8 mouse cellular contexts compared by ENCODE assay signal in the genomic region with DNA sequence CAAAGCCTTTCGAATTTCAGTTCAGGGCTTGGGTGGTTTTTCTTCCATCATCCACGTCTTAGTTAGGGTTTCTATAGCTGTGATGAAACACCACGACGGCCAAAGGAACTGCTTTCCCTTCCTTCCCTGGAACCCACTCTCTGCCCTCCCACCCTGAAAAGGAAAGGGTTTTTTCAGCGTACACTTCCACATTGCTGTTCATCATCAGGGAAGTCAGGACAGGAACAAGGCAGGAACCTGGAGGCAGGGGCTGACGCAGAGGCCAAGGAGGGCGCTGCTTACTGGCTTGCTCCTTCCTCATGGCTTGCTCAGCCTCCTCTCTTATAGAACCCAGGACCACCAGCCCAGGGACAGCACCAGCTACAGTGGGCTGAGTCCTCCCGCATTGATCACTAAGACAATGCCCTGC. TPM values are rescaled to one million over a fixed set of nuclear protein-coding genes. Genes with fewer than 3 reads are reported as not detected.
A peak's percentile ranks its signal among the peaks of the same experiment; 100 is the strongest.
DNase-seq lines count a peak whose midpoint lies in the region; ATAC-seq lines count a peak whose summit lies in the region.

No protein-coding gene starts in this region.

- DNase-seq in lung, postnatal 14 days: no peak
- no peak for DNase-seq in forebrain, embryonic 14.5 days (ENCODE audit: low spot score)
- DNase-seq in kidney, postnatal 10 days: peak; percentile 27
- DNase-seq in midbrain, embryonic 14.5 days: no peak
- no peak for DNase-seq in spleen, adult 18-20 months
- no peak for DNase-seq in right cerebral cortex, adult 2 months (ENCODE audit: low spot score in 2 of 2)

- peak overlapping the region; percentile 54 for H3K4me2 ChIP-seq in lung, embryonic 15.5 days
- peak overlapping the region; percentile 46 for H3K4me2 ChIP-seq in forebrain, embryonic 14.5 days (ENCODE audit: low read length)
- H3K4me2 ChIP-seq in midbrain, embryonic 14.5 days (ENCODE audit: low read length): peak overlapping the region; percentile 51

- H3K9ac ChIP-seq in lung, embryonic 15.5 days: peak overlapping the region; percentile 36; the same call in 1 of the 2 replicates
- peak overlapping the region; percentile 64 for H3K9ac ChIP-seq in forebrain, embryonic 14.5 days (ENCODE audit: low read length)
- H3K9ac ChIP-seq in midbrain, embryonic 14.5 days (replicated peaks; ENCODE audit: low read length): peak overlapping the region; percentile 54; the same call in 1 of the 2 replicates

- peak overlapping the region; percentile 41; the same call in 1 of the 2 replicates for H3K27ac ChIP-seq in lung, embryonic 15.5 days
- H3K27ac ChIP-seq in forebrain, embryonic 14.5 days (ENCODE audit: low read depth, low read length): 0 out of 2 replicates have a peak overlapping the region, but pooled peaks have one; percentile 74
- peak overlapping the region; percentile 76 for H3K27ac ChIP-seq in midbrain, embryonic 14.5 days (replicated peaks; ENCODE audit: low read depth, low read length)

- H3K36me3 ChIP-seq in lung, embryonic 15.5 days: no peaks in the 10 kb centered on the region
- no peaks in the 10 kb centered on the region for H3K36me3 ChIP-seq in forebrain, embryonic 14.5 days (ENCODE audit: control insufficient read depth, insufficient read depth, low read length)
- H3K36me3 ChIP-seq in midbrain, embryonic 14.5 days (ENCODE audit: control insufficient read depth, insufficient read depth, low read length): no peaks in the 10 kb centered on the region

- no peaks in the 10 kb centered on the region for H3K27me3 ChIP-seq in lung, embryonic 15.5 days
- no peaks in the 10 kb centered on the region for H3K27me3 ChIP-seq in forebrain, embryonic 14.5 days (replicated peaks; ENCODE audit: control insufficient read depth, insufficient read depth, low read length)
- H3K27me3 ChIP-seq in midbrain, embryonic 14.5 days (ENCODE audit: control insufficient read depth, insufficient read depth, low read length): no peaks in the 10 kb centered on the region

- 0 out of 2 replicates have a peak, but pooled peaks cover 7% of the 10 kb centered on the region for H3K4me1 ChIP-seq in lung, embryonic 15.5 days
- no peaks in the 10 kb centered on the region for H3K4me1 ChIP-seq in forebrain, embryonic 14.5 days (ENCODE audit: control insufficient read depth, insufficient read depth, low read length)
- peaks cover 8% of the 10 kb centered on the region; the same call in 1 of the 2 replicates for H3K4me1 ChIP-seq in midbrain, embryonic 14.5 days (ENCODE audit: control insufficient read depth, insufficient read depth, low read length)

- H3K4me3 ChIP-seq in lung, embryonic 15.5 days: peak overlapping the region; percentile 38
- H3K4me3 ChIP-seq in forebrain, embryonic 14.5 days (ENCODE audit: low read depth, low read length): peak overlapping the region; percentile 19; the same call in 1 of the 2 replicates
- H3K4me3 ChIP-seq in midbrain, embryonic 14.5 days (replicated peaks; ENCODE audit: low read depth, low read length): peak overlapping the region; percentile 19

- 42% methylated on average over 8 of the region's 8 CpGs for WGBS in lung, embryonic 15.5 days
- WGBS in forebrain, embryonic 14.5 days: 54% methylated on average over 8 of the region's 8 CpGs
- WGBS in midbrain, embryonic 14.5 days: 48% methylated on average over 8 of the region's 8 CpGs

- H3K9me3 ChIP-seq in lung, embryonic 15.5 days: no peaks in the 10 kb centered on the region
- H3K9me3 ChIP-seq in forebrain, embryonic 14.5 days (replicated peaks; ENCODE audit: control insufficient read depth, low read length): no peaks in the 10 kb centered on the region
- H3K9me3 ChIP-seq in midbrain, embryonic 14.5 days (ENCODE audit: control insufficient read depth, low read length): no peaks in the 10 kb centered on the region

- ATAC-seq in lung, embryonic 15.5 days (ENCODE audit: borderline replicate concordance, extremely low read depth, low FRiP score, low TSS enrichment): no peak
- peak; percentile 32 for ATAC-seq in forebrain, embryonic 14.5 days
- ATAC-seq in midbrain, embryonic 14.5 days (ENCODE audit: low FRiP score, low TSS enrichment): peak; percentile 38; the same call in 1 of the 2 replicates
- no peak for ATAC-seq in erythroid progenitor cell, adult 5-6 weeks (replicated peaks; ENCODE audit: low FRiP score, poor library complexity, severe bottlenecking)

RNA-seq across cellular contexts. Expression of a gene that starts 14.8 kb away (rescaled TPM):
- 10.3 and 10.8 TPM in 2 replicates for polyA plus RNA-seq in lung, embryonic 15.5 days (2015; fragmentation: Nextera tagmentation; extraction: Ambion mirVana)
- polyA plus RNA-seq in forebrain, embryonic 14.5 days (2014; fragmentation: Nextera tagmentation; extraction: Ambion mirVana): 0.17 and 0.51 TPM in 2 replicates
- 0.51 TPM in 2 replicates for polyA plus RNA-seq in midbrain, embryonic 14.5 days (2014; fragmentation: Nextera tagmentation; extraction: Ambion mirVana)
- total RNA-seq in erythroid progenitor cell, adult 5-6 weeks (2015; ENCODE audit: low replicate concordance): 21.6 and 24.3 TPM in 2 replicates
- 18.8 and 23.0 TPM in 2 replicates for total RNA-seq in erythroid progenitor cell, adult 5-6 weeks (2017; ENCODE audit: low replicate concordance)

RNA-seq across cellular contexts. Expression of a gene that starts 30.0 kb away (rescaled TPM):
- polyA plus RNA-seq in lung, embryonic 15.5 days (2015; fragmentation: Nextera tagmentation; extraction: Ambion mirVana): not detected in 2 replicates
- polyA plus RNA-seq in forebrain, embryonic 14.5 days (2014; fragmentation: Nextera tagmentation; extraction: Ambion mirVana): not detected in 2 replicates
- not detected in 2 replicates for polyA plus RNA-seq in midbrain, embryonic 14.5 days (2014; fragmentation: Nextera tagmentation; extraction: Ambion mirVana)
- not detected in 2 replicates for total RNA-seq in erythroid progenitor cell, adult 5-6 weeks (2015; ENCODE audit: low replicate concordance)
- not detected in 2 replicates for total RNA-seq in erythroid progenitor cell, adult 5-6 weeks (2017; ENCODE audit: low replicate concordance)

RNA-seq across cellular contexts. Expression of a gene that starts 30.1 kb away (rescaled TPM):
- 120 and 130 TPM in 2 replicates for polyA plus RNA-seq in lung, embryonic 15.5 days (2015; fragmentation: Nextera tagmentation; extraction: Ambion mirVana)
- 107 and 126 TPM in 2 replicates for polyA plus RNA-seq in forebrain, embryonic 14.5 days (2014; fragmentation: Nextera tagmentation; extraction: Ambion mirVana)
- 83.8 and 88.1 TPM in 2 replicates for polyA plus RNA-seq in midbrain, embryonic 14.5 days (2014; fragmentation: Nextera tagmentation; extraction: Ambion mirVana)
- 157 and 170 TPM in 2 replicates for total RNA-seq in erythroid progenitor cell, adult 5-6 weeks (2015; ENCODE audit: low replicate concordance)
- 196 and 437 TPM in 2 replicates for total RNA-seq in erythroid progenitor cell, adult 5-6 weeks (2017; ENCODE audit: low replicate concordance)

RNA-seq across cellular contexts. Expression of a gene that starts 34.9 kb away (rescaled TPM):
- 0.65 and 0.69 TPM in 2 replicates for polyA plus RNA-seq in lung, embryonic 15.5 days (2015; fragmentation: Nextera tagmentation; extraction: Ambion mirVana)
- 0.71 and 0.83 TPM in 2 replicates for polyA plus RNA-seq in forebrain, embryonic 14.5 days (2014; fragmentation: Nextera tagmentation; extraction: Ambion mirVana)
- polyA plus RNA-seq in midbrain, embryonic 14.5 days (2014; fragmentation: Nextera tagmentation; extraction: Ambion mirVana): 0.51 and 1.0 TPM in 2 replicates
- not detected in 2 replicates for total RNA-seq in erythroid progenitor cell, adult 5-6 weeks (2015; ENCODE audit: low replicate concordance)
- not detected in 2 replicates for total RNA-seq in erythroid progenitor cell, adult 5-6 weeks (2017; ENCODE audit: low replicate concordance)

RNA-seq across cellular contexts. Expression of a gene that starts 56.1 kb away (rescaled TPM):
- polyA plus RNA-seq in lung, embryonic 15.5 days (2015; fragmentation: Nextera tagmentation; extraction: Ambion mirVana): 0.66 and 0.74 TPM in 2 replicates
- 0.39 and 0.61 TPM in 2 replicates for polyA plus RNA-seq in forebrain, embryonic 14.5 days (2014; fragmentation: Nextera tagmentation; extraction: Ambion mirVana)
- polyA plus RNA-seq in midbrain, embryonic 14.5 days (2014; fragmentation: Nextera tagmentation; extraction: Ambion mirVana): 0.26 and 0.38 TPM in 2 replicates
- not detected in 2 replicates for total RNA-seq in erythroid progenitor cell, adult 5-6 weeks (2015; ENCODE audit: low replicate concordance)
- not detected in 2 replicates for total RNA-seq in erythroid progenitor cell, adult 5-6 weeks (2017; ENCODE audit: low replicate concordance)

Comparison
In these comparisons a context has a peak if more than half of its experiments do, and no peak if none do; other contexts are left out.
1. ATAC-seq: peak in forebrain, embryonic 14.5 days (single experiment) and midbrain, embryonic 14.5 days (single experiment); none in lung, embryonic 15.5 days (single experiment) and erythroid progenitor cell, adult 5-6 weeks (single experiment).
2. Peak in every context shown above with its lines, with median percentiles within 50 percentile points of each other: H3K27ac ChIP-seq, H3K4me2 ChIP-seq, H3K4me3 ChIP-seq and H3K9ac ChIP-seq.